Mouse (Mus musculus) lung, postnatal 4 days (tissue): Measurements from ENCODE around the gene Tspan10.
"Not testable (repeated sequence)": the region's sequence is repeated elsewhere in the genome, so short reads cannot be mapped to it uniquely, and the experiment has no call there.

Experiments
- DNase-seq, 2 experiments: peaks; one replicate each; pipeline ENCODE4 v3.0.0; 2021

Gene Tspan10

DNA sequence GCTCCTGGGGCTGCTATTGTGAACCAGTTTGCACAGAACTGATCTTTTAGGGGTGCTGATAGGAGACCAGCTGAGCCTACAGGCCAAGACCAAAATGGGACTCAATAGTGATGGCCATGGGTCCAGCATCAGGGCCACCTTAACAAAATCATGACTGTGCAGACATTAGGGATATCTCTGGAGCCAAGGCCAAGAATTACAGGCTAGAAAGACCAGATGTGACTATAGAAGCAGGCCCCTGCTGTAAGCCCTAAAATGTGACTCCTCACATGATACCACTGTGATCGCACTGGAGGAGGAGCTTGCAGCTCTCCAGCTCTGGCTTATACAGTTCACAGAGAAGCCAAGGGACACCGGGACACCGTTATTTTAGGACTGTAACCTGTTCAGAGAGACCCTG, at the start of gene Tspan10:
TSS of gene Tspan10 (plus strand) at position 301 of the 400 bp plus-strand sequence.
- no peak for DNase-seq

DNA sequence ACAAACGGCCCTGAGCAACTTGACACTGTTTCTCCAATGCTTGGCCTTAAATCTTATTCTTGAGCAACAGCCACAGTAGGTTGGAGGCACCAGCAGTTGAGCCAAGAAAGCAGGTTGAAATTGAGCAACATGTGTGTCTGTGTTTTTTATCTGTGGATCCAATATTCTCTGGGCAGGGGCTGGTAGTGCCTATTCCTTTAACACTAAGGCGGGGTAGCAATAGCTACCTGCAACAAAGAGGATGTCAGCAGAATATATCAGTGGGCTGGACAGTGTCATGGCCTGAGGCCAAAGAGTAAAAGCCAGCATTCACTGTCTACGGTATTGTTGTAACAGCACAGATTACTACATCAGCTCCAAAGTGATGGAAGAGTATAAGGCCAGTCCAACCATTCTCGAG, 46.8 kb upstream of the Tspan10 start:
- no peak for DNase-seq

DNA sequence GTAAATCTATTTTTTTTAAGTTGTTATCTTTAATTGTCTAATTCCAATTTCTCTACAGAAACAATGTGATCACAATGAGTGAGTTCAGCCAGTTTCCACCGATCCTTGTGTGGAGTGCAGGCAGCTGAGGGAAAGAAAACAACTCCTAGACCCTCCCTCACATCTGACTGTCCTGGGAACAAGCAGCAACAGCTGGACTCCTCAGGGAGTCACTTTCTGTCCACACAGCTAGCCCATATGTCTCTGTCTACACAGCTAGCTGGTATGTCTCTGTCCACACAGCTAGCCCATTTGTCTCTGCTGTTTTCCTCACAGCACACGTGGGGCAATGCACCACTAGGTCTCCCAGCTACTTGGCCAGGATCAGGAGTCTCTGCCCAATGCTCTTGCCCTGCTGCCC, 44.8 kb upstream of the Tspan10 start:
- no peak for DNase-seq

DNA sequence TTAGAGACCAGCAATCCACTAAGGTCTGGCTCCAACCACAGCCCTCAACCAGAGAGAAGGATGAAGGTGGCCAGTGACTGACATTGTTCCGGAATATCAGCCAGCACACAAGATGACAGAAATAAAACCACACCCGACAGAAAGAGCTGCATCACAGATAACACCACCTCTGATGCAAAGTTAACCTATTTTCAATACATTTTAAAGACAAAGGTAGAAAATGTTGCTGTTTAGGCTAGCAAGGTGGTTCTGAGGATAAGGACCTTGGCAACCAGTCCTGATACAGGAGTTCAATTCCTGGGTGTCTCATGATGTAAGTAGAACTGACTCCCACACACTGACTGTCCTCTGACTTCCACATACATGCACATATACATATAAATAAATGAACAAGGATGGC, 43.1 kb upstream of the Tspan10 start:
- DNase-seq: no peak

DNA sequence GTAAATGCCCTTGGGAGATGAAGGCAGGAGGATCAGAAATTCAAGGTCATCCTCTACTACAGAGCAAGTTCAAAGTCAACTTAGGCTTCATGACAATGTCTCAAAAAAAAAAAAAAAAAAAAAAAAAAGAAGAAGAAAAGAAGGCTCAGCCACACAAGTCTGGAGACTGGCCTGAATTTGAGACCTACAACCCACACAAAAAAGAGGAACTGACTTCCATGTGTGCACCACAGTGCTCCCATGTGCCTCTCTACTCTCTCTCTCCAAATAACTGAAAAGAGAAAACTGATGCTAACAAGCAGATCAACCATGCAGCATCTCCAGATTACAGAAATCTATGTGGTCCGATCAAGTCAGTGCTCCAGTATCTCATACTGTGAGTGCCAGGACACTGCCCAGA, 37.6 kb upstream of the Tspan10 start:
- DNase-seq: no peak

DNA sequence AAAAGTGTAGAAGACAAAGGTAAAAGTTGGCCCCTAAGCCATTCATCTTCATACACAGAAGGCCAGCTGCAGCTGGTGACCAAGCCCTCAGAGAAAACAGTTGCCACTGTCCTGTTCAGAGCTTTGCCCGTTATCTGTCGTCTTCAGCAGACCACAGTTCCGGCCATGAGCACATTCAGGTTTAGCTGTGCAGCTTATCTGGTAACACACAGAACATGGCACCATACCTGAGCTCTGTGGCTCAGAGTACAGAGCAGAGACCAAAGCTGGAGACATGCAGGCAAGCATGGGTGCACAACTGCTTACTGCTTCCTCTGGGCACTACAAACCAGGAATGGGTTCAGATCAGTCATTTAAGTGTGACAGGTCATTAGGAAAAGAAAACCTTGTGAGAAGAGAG, 36.6 kb upstream of the Tspan10 start:
- DNase-seq: no peak

DNA sequence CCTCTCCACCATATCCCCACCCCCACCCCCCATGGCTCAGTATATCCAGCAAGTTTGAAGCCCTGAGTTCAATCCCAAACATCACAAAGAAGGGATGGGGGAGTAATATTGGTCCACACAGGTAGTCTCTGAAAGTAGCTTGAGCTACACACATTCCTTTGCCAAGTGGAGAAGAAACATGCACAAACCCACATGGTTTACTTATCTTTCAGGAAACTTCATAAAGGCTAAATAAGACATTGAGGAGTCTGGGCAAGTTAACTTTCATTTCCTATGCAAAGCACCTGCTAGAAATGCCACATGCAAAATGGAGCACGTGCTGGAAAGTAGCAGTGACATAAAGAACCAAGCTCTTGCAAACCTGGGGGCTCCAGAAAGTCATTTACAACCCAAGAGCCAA, 36.0 kb upstream of the Tspan10 start:
- no peak for DNase-seq

DNA sequence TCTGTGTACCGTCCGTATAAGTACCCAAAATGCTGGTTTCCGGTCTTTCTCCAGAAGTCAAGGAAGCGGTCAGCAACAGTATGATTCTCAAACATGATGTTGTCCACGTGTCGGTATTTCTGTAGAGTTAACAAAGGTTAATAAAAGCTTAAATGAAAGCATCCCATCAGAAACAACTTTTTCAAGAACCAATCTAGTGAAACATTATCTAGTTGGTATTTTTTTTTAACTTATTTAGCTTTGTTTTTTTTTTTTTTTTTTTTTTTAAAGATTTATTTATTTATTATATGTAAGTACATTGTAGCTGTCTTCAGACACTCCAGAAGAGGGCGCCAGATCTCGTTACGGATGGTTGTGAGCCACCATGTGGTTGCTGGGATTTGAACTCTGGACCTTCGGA, 28.8 kb upstream of the Tspan10 start:
- not testable (repeated sequence) for DNase-seq

DNA sequence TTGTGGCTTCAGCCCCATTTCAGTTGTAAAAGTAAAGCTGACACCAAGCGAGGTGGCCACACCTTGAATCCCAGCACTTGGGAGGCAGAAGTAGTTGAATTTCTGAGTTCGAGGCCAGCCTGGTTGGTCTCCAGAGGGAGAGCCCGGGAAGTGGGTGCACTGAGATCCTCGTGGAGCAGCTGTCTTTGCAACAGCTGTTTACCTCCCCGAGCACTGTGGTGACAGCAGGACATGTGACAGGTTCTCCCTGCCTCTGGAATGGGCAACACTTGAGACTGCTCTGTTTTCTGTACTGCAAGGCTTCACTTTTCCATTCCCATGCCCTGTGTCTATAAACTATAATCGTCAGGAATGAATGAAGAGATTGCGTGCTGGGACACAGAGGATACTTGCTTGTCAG, 24.6 kb upstream of the Tspan10 start:
- DNase-seq: no peak

DNA sequence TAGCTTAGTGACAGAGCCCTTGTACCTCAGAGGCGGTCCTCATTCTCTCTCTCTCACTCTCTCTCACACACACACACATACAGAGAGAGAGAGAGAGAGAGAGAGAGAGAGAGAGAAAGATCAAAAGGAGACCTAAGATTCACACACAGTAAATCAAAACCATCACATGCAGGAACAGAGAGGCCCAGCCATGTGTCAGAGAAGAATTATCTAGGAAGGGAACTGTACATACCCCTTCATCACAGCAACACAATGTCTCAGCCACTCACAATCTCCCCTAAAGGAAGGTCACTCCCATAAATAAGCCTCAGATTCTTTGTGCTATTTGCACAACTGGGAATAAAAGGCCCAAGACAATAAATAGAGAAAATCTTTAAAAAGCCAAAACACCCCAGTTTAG, 23.9 kb upstream of the Tspan10 start:
- no peak for DNase-seq

DNA sequence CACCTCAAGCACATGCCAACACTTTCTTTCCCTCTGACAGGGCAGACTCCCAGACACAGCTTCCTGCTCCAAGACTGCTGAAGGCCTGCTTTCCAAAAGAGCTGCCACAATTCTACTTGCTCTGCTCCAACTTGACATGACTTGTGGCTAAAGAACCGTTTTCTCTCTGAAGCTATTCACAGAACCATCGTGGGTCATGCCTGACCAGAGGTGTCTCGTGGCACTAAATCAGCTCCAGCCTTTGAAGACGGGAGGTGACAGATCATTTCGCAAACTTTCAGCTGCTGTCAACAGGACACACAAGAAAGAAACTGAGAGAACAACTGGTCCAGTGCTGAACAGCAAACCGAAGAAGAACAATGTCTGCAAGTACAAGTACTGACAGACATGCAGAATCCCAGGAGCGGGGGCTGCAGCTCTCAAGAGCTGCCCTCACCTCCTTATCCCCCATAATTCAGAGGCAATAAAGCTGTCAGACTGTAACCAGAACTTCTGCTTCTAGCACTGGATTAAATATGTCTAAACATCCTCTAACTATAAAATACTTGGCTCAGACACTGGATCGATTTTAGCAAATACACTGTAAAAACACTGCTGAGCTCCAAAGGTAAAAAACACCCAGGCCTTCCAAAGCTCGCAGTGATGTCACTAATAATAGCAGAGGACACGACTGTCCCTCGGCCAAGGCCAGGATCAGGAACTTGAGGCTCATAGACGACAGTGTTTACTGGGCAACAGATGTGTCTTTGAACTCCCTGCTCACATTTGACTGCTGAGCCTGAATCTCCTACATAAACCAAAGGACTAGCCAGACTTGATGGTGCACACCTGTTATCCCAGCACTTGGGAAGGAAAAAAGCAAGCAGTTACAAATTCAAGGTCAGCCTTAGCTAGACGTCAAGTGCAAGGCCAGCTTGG, 19.5 kb upstream of the Tspan10 start:
- DNase-seq: peak in 1 of 2 experiments; percentile 37

DNA sequence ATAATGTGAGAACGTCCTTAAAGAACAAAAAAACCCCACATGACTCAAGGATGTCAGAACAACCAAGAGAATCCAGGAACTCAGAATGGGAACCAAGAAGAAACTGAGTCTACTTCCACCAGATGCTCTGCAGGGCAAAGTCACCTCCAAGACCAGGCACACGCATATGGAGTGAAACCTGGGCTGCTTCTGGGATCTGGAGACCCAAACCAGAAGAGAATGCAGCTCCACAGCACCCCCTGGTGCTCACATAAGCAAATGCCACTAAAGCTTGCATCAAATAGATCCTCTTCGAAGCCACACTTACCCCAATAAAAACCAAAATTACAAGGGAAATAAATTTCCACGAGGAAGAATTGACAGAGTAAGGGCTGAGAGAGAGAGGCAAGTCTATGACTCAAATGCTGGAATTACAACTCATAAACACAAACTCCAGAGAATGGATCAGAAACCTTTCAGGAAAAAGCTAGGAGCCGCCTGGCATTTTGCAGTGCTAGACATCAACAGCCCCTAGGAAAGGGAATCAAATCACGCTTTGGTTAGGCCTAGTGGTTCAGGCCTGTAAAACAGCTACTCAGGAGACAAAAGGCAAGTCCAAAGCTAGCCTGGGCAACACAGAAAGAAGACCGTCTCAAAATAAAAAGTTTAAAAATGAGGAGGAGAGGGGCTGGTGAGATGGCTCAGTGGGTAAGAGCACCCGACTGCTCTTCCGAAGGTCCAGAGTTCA, 18.7 kb upstream of the Tspan10 start:
- peak; percentile 40 to 66 for DNase-seq

DNA sequence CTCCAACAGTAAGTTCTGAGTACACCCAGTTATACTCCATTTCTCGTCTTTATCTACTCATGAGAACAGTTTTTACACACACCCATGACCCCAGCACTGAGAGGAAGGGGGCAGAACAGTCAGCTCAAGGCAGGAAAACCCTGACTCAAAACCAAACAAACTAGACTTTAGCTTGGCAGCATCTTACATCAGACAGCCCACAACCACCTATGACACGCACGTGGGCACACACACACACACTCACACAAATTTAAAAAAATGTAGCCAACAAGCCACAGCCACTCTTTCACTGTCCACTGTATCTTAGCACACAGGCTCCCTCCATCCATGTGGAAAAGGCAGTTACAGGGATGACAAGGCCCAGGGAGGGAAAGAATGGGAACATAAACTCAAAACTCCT, 15.7 kb upstream of the Tspan10 start:
- DNase-seq: no peak

DNA sequence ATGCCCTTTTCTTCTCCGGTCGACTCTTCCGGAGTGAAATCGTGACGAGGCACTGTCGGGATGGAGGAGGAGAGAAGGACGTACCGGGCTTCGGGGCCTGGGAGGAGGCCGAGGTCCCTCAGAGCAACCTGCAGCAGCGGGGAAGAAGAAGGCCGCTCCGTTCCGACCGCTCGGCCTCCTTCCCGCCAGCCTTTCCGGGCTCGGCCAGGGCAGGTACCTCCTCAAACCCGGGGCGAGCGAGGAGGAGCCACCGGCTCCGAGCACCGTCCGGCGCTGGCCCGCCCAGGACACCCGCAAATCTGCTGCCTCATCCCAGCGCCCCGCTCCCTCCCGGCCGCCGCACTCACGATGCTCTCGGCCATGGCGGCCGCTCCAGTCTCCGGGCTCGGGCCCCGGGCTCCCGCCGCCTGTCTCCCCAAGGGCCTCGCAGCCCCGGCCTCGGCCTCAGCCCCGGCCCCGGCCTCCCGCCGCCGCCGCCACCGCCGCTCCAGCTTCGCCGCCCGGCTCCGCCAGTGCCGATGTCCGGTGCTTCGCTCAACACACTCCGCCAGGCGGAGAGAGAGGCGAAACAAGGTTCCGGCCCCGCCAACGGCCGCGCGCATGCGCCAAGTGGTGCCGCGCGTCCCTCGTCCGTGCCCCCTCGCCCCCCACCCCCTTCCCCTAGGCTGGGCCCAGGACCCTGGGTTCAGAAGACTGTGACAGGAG, 5.1 kb upstream of the Tspan10 start, which contains the start of gene Nploc4:
TSS of gene Nploc4 (minus strand) at position 557 of the 705 bp plus-strand sequence.
- peak; percentile 93 to 96 for DNase-seq

DNA sequence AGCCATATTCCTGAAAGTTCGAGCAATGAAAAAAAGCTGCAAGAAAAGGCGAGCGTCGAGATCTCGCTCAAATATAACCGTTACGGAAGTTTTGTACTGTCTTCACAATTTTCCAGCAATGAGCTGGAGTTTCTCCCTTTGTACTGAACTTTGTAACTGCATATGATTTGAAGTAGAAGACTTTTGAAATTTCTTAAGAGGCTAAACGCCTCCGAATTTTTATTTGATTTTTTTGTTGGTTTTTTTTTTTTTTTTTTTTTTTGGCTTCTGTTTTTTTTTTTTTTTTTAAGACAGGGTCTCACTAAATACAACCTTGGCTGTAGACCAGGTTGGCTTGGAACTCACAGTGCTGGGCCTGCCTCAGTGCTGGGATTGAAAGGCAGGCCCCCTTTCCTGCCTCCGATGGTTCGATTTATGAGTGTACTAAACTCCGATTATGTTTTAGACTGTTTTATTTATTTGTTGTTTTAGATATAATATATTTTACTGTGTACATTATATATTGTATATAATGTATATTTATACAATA, 4.5 kb upstream of the Tspan10 start:
- no peak for DNase-seq

DNA sequence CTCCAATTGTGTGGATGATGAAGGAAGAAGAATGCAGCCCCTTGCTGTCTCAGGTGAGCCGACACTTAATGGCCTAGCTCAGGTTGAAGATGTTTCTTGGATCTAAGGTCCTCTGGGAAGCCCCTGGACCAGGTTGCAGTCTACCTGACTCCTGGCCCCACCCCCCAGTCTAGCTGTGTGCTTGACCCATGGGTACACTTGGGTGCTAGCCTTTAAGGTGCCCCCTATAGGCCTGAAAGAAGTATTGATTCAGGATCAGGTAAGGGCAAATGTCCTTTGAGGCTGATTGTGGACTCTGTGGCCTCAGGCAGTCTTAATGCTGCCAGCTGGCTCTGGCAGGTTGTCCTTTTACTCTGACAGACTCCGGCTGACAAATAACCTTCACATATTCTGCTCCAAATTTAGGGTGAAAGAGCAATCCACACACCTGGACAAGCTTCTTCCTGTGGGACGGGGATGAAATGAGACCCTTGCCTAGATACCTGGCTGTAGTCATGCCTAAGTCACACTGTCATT, 379 bp downstream of the Tspan10 start:
- no peak for DNase-seq

DNA sequence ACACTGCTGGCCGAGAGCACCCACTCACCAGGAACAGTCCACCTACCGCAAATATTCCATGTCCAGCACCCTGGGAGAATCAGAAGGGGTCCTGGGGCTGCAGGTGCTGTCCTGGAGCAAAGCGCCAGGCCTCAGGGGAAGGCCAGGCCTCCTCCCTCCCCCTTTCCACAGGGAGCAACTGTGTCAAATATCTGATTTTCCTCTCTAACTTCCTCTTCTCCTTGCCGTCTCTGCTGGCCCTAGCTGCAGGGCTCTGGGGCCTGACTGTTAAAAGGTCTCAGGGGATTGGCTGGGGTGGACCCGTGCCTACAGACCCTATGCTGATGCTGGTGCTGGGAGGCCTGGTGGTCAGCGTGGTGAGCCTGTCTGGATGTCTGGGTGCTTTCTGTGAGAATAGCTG, 1.7 kb downstream of the Tspan10 start:
- DNase-seq: no peak

DNA sequence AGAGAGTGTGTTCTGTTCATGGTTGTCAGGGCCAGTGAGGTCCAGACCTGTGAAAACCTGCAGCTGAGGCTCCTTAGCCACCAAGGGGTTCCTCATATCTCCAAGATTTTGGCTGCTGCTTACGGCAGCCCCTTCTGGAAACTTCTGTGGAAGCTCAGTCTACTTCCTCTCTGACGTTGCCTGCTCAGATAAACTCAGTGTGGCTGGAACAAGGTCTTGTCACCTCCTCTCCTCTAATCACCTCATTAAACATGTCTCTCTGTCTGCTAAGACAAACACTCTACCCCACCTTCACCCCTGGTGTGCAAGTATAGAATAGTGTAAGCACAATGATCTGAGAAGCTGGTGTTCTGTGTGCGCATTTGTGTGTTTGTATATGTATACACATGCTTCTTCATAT, 3.0 kb downstream of the Tspan10 start:
- DNase-seq: no peak

DNA sequence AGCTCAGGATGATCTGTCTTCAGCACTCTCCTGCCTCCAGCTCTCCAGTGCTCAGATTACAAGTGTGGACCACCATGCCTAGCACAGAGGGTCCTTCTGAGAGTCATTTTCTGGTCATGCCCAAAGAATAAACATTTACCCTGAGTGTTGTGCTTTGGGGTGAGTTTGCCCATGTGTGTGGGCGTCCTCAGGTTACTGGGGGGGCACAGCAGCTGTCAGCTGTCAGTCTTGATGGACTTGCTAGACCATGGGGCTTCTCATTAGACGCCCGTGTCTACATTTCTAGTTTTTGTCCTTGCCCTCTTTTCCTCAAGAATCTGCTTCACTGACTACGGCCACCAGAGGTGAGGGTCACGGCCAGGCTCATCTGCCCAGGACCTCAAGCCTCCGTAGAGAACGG, 4.7 kb downstream of the Tspan10 start:
- DNase-seq: no peak

DNA sequence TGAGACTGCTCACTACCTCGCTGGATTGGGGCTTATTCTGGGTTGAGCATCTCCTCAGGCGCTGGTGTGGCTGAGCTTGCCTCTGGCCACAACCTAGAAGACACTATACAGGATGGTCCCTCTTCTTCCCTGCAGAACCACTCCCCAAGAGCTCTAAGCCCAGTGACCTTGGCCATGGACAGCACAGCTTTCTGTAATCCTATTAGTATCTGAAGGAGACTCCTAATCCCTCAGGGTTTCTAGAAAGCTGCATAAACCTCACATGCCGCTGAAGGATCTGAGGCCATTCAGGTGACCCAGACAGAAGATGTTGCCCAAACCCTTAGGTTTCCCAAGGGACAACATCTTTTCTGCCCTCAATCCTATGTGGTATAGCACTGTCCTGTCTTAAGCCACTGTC, 9.8 kb downstream of the Tspan10 start:
- DNase-seq: no peak

DNA sequence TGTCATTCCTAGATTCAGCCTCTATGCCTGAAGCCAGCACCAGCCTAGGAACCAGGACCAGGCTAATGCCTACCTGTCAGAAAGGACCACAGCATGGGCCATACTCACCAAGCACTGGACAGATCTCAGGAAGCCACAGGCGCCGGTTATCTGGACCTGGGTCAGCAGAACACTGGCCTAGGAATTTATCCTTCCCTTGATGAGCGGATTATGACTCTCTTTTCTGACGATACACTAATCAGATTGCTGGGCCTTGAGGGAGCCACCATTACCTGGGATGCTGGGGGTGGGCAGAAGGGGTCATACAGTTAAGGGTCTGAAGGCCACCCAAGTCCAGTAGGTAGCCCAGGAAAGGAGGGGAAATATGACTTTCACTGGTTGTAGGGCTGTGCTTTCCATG, 10.9 kb downstream of the Tspan10 start, which contains the start of gene Pde6g:
TSS of gene Pde6g (minus strand) at position 195 of the 400 bp plus-strand sequence.
- DNase-seq: no peak

DNA sequence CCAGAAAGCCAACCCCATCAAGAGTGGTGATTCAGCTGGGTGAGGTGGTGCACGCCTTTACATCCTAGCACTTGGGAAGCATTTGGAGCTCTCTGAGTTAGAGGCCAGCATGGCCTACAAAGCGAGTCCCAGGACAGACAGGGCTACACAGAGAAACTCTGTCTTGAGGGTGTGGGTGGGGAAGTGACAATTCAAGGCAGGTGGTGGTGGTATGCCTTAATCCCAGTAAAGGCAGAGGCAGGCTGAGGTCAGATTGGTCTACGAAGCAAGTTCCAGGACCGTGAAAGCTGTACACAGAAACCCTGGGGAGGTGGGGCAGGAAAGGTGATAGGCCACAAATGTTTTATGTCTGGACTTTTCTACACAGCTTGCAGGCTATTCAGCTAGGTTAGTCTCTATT, 12.5 kb downstream of the Tspan10 start:
- no peak for DNase-seq

DNA sequence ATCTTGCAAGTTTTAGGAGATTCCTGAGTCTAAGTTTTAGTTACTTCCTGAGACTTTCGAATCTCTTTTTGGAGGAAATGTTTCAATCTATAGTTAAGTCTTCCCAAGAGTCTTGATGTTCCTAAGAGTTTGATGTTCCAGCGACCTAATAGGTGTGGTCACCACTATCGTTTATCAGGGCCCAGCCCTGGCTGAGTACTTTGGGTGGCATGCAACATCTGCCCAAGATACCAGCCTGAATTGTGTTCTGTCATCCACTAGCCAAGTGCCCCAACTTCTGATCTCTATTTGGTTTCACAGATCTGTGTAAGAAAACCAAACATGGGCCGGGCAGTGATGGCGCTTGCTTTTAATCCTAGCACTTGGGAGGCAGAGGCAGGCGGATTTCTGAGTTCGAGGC, 13.0 kb downstream of the Tspan10 start:
- no peak for DNase-seq
